Mouse (Mus musculus) gastrocnemius, adult 8-10 months (tissue): ENCODE measurements around the gene Kdm7a. TPM values are rescaled to one million over a fixed set of nuclear protein-coding genes. Genes with fewer than 3 reads are reported as not detected.

Source experiments
- DNase-seq, 2 experiments: peaks; one replicate each; pipeline ENCODE4 v3.0.0; 2022; ENCODE audit warnings: low spot score in 2 of 2
- total RNA-seq, 4 experiments: library from RNA; stranded (reverse); gene quantifications; 2 replicates each; pipeline ENCODE4 v1.2.4; 2022

Gene Kdm7a
- total RNA-seq, 4 experiments from 2014 or later: 26.3 to 34.3 (median 28.9) TPM

DNA sequence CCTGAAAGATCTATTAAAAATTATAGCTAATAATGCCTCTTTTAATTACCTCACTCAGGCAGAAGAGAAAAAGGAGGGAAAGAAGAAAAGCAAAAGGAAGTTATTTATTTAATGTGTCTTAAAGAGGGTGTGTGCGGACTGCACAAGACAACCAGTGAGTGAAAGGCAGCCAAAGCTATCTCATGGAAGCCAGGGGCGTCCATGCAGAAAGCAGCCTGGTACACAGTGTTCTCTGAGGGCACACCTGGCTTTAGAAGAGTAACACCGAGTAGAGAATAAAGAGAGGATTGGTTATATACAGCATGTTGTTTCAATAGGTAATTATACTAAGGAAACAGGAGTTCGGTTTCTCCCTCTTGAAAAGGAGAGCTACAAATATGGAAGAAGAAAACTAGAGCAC lies 1.6 kb upstream of the Kdm7a start:
- no peak for DNase-seq

DNA sequence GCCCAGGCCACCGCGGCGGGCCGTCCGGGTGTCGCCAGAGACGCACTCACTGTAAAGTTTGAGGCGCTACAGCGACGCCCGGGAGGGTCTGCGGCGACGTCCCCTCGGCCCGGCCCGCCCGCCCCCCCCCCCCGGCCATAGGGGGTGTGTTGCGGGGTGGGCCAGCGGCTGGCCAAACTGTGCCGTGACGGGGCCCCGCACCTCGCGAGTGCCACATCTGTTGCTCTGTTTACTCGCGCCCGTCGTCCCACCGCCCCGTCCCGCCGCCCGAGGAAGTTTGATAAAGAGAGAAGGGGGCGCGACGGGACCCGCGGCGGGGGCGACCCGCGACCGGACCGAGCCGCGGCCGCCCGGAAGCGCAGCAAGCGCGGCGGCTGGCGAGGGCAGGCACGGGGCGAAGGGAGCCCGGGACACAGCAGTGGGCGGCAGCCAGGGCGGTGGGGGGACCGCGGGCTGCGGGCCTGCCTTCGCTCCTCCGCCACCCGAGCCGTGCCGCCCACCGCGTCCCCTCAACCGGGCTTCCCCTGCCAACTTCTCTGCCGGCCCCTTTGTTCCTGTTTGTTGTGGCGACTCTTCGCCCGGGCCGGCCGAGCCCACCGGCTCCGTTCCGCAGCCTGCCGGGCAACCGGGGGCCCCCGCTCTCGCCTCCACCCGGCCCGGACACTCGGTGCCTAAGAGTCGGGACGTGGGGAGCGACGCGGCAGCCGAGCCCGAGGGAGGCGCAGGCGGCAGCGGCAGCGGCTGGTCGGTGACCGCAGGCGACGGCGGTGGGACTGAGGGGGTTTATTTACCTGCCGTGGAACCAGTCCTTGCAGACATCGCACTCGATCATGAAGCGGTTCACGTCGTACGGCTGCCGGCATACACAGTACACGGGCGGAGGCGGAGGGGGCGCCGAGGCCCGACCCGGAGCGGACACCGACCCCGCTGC lies 674 bp downstream of the Kdm7a start:
- DNase-seq: no peak

DNA sequence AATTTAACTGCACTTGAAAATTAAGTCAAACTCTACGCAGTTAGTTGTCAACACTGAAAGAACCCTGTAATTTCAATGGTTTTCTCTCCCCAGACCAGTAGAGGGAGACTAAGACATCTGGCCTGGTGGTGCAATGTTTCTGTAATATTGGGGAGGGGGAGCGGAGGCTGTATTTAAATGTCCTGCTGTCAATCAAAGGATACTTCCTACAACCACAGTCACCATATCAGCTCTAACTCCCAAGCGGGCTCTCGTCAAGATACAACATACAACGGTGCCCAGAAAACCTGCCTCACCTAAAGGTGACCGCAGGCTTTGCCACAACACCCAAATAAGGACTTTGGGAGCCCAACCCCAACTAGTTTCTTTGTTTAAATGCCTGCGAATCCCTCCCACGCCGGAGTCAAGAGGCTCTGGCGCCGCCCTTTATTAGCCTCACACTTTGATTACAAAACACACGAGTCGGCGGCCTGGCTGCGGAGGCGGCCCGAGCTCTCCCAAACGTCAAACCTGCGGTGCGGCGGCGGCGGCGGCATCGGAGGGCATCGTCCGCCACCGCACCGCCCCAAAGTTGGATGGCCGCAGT lies 1.4 kb downstream of the Kdm7a start:
- peak; percentile 48 to 55 for DNase-seq

DNA sequence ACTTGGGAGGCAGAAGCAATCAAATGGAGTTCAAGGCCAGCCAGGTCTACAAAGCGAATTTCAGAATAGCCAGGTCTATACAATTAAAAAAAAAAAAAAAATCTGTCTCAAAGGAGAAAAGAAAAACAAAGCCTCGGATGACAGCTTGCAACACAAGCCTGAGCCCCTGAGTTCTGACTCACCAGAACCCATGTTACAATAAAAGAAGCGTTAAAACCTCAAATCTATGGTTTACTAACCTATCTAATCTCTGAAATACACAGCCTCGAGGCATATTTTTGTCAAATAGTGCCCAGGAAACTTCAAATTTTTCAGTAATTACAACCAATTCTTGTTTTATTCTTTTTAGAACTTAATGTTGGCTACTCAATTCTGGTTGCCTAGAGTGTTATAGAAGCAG lies 2.1 kb downstream of the Kdm7a start:
- DNase-seq: no peak

DNA sequence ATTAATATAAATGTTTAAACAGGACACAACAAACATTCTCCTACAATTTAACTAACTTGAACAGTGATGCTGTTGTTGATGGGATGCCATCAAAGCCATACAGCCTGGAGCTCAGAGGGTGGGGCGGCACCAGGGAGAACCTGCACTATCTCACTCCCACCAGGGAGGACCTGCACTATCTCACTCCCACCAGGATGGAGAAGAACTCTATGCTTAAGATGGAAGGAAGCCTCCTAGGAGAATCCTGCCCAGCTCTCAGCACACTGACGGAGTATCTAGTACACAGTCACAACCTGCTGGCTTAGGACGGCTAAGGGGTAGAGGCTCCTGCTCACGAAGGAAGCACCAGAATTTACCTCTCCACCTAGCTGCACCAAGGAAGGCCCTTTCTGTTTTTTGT lies 3.4 kb downstream of the Kdm7a start:
- no peak for DNase-seq

DNA sequence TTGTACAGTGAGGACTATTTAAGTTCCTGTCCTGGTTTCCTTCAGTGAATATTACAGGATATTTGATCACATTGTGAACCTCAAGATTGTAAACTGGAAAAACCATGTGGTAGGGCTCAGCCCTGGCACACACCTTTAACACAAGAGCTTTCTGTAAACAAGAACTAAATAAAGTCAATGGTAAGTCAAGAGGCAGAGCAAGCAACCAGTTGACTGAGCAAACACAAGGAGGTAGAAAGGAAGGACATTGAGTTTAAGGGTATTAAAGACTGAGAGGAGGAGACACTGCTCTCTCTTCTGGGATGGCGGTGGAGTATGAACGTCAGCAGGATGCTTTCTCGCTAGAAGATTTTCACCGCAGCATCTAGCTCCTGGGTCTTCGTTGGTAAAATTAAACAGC lies 13.6 kb downstream of the Kdm7a start:
- DNase-seq: no peak

DNA sequence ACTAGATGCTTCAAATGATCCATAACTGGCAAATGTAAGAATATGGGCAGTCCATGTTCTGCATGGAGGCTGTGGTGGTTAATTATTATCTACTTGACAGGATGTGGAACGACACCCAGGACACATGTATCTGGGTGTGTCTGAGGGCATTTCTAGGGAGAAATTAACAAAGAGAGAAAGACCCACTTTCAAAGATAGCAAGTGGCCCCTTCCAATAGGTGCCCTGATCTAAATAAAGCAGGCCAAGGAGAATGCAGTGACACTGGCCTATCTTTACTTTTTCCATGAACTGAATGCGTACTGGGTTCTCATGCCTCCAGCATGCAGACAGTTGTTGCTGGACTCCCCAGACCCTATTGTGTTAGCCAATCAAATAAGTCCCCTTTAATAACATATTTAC lies 15.1 kb downstream of the Kdm7a start:
- no peak for DNase-seq

DNA sequence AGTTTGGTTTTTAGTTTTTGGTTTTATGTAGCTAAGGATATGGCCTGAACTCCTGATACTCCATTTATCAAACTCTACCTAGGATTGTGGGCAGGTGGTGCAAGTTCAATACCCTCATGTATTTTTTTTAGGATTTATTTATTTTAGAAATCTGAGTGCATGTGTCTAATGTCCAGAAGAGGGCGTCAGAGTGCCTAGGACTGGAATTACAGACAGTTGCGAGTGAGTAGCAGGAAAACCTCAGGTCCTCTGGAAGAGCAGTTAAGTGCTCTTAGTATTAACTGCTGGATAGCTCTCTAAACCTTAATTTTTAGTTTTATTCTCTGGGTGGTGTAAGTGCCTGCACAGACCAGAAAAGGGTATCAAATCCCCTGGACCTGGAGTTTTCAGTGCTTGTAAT lies 19.4 kb downstream of the Kdm7a start:
- DNase-seq: no peak

DNA sequence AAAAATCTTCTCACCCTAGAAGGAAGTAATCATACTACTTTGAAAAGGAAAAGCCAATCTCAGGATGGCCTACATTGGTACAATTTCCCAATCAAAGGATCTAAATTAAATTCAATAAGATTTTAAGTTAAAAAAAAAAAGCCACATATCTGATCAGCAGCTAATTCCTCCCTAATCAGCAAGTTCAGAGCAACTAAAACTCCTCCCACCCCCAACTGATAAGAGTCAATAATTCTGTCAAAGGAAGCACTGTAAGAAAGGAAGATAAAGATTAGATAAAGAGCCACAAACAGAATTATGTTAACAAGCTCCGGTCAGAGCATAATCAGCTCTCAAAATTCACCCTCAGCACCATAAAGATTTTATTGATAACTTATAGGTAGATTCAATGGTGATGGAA lies 37.5 kb downstream of the Kdm7a start:
- no peak for DNase-seq

DNA sequence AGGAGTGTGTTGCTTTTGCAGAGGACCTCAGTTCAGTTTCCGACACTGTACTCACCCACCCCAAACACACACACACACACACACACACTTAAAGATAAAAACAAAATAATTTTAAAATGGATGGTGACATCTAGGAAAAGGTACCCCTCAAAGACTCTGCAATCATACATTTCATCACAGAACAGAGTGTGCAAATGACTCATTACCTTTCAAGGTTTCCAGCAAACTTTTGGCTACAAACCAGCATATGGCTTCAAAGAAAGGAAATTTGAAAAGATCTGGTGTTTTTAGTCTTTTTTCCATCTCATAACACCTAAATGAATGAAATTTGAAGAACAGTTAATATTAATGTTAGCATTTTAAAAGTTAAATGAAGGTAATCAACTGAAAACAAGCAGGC lies 41.7 kb downstream of the Kdm7a start:
- no peak for DNase-seq

DNA sequence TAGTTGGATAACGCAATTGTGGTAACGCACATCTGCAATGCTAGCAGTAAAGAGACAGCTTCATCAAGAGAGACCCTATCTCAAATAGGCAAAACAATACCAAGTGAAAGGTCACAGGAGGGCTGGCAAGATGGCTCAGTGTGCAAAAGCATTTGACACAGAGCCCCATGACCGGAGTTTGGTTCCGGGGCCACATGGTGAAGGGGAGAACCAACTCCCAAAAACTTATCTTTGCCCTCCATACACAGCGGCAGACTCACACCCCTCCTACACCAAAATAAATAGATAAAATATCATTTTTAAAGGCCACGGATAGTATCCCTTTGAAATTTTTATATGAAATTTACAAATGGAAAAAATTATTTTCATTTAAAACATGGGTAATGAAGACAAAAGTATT lies 44.6 kb downstream of the Kdm7a start:
- DNase-seq: no peak

DNA sequence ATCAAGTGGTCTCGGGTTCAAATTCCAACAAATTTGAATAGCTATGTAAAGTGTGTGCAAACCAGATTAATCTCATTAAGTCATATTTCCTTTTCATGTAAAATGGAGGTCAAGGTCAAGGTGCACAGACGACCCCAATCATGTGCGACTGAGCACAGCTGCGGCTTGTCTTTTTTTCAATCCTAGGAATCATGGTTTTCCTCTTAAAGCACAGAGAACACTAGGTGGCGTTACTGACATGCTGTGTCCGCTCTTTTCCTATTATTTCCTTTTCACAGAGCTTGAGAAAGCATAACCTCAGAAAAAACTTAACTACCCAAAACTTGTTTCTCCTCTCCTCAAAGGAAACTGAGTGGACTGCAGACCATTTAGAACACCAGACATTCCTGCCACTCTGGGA lies 60.5 kb downstream of the Kdm7a start:
- no peak for DNase-seq

DNA sequence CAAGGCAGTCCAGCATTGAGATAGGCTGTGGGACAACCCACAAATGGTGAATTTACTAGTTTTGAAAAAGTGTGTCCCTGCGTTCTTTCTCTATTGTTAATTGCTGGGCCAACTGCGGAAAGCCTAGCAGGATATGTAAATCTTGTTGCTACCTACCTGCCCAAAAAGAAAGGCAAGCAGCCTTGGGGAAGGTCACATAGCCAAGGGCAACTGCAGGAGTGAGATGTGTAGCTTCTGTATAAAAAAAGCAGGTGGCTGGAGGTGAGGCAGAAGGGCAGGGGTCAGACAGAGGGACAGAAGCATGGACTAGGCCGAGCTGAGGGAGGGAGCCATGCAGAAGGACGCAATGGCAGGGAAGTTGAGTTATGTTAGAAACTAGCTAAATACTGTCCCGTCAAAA lies 74.0 kb downstream of the Kdm7a start:
- DNase-seq: no peak

DNA sequence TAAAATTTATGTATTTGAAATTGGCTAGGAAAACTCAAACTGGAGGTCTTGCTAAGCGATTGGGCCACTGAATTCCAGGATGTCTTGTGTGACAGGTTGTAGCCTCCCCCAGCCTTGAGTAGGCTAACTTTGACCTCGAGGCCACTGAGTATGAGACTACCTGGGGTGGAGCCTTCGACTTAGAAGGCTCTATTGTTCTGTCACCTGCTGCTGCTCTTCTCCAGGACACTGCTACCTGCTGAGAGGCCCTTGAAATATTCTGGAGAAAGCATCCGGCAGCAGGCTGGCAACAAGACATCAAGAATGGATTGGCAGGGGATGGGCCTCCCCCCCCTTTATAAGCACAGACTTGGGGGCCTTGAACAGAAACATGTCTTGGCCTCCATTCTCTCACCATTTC lies 75.1 kb downstream of the Kdm7a start:
- no peak for DNase-seq

DNA sequence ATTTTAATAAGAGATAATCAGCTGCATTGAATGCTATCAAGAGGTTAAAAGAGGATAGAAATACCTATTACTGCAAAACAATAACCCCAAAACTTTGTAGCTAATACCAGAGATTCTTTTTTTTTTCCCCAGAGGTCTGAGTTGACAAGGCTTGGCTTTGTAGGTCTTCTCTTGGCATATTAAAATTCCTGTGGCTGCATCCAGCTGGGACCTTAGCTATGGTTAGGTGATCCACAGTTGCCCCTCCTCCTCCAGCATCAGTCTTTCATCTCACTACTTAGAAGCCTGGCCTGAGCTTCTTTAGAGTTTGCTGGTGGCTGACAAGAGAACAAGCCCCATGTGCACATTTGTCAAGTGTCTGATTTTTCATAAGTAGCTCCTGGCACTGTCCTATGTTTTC lies 81.9 kb downstream of the Kdm7a start:
- DNase-seq: no peak

DNA sequence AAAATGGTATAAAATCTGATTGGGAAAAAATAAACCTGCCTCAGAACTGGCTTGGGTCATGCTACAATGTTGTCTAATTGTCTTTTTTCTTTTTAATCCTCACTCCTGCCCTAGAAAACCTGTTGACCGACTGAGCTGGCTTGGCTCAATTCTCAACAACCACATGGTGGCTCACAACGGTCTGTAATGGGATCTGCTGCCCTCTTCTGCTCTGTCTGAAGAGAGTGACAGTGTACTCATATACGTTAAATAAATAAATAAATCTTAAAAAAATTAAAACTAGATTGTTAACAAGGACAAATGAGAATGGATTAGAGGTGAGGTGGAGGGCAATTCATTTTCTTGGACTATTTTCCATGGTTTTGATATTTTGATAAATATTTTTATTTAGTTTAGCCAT lies 85.9 kb downstream of the Kdm7a start:
- DNase-seq: no peak

DNA sequence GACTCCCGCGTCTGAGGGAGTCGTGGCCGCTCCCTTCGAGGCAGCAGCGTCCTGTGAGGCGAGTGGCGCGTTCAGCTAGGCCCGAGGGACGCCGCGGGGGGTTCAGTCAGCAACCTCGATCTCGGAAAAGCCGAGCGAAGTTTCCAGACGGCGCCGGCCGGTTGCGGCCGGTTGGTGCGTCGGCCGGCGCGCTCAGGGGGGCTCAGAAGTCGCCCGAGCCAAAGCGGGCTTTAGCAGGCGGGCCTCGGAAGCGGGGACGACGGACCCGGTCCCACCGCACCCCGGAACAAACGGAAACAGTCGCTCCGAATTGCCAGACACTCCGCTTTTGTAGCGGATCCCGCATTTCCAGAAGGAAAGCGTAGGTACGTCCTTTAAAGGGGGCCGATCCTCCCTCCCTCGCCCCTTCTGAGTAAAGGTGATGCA lies 88.1 kb downstream of the Kdm7a start:
- peak in 1 of 2 experiments; percentile 3 for DNase-seq

DNA sequence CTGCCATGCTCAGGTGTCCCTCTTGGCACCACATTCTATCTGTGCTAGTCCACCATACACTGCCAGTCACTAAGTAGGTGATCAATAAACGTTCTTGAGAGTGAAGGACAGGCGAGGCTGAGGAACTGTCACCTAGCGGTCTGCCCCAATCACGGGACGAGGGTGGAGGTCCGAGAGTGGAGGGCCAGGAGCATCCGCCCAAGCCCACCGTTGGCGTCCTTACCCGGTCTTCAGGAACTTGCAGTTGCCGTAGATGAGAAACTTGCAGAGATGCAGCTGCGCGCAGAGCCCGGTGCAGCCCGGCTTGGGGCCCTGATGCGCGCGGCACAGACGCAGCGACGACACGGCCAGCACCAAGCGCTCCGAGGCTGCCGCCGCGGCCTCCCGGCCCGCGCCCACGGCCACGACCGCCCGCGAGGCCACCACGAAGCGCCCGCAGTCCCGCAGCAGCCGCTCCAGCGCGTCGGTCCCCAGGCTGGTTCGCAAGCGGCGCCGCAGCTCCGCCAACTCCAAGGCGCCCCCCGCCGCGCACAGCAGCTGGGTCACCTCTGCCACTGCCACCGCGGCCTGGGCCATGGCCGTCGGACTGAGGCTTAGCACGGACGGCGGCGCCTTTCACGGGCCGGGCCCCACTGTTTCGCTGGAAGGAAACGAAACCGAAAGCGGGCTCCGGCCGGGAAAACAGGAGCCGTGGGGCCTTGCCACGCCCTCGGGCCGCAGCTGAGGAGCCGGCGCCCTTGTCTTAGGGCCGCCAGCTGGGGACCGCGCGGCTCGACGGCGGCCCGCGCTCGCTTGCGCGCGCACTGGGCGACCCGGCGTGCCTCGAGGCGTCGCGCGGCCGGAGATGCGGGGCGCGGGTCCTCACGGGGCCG lies 88.8 kb downstream of the Kdm7a start, which contains the start of gene Parp12:
TSS of gene Parp12 (minus strand) at position 766 of the 872 bp plus-strand sequence.
- DNase-seq: peak; percentile 60 to 72

DNA sequence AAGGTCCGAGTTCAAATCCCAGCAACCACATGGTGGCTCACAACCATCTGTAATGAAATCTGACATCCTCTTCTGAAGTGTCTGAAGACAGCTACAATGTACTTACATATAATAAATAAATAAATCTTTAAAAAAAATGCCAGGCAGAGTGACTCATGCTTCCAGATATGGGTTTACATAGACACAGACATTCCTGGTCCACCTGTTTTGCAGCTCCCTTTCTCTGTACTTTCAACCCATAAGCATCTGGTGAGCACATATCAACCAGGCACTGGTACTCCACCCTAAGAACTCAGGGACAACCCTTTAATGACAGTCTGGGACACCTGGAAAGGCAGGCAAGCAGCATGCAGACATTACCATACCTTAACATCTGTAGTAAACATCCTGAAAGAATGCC lies 91.2 kb downstream of the Kdm7a start:
- no peak for DNase-seq

DNA sequence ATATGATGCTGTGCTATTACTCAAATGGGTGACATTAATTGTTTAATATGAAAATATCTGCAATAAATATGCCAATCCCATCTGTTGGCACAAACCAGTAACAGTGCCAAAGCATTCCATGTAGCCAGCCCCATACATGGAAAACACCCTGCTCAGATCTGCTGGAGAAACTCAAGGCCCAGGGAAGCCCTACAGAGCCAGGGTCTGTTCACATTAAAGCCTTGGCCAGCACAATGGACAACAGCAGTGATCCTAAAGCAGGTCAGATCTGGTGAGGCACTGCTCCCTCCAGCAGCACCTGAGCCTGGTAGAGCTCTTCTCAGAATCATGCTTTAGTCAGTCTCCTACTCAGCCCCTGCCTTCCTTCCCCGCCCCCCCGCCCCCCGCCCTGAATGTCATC lies 93.4 kb downstream of the Kdm7a start:
- DNase-seq: no peak

DNA sequence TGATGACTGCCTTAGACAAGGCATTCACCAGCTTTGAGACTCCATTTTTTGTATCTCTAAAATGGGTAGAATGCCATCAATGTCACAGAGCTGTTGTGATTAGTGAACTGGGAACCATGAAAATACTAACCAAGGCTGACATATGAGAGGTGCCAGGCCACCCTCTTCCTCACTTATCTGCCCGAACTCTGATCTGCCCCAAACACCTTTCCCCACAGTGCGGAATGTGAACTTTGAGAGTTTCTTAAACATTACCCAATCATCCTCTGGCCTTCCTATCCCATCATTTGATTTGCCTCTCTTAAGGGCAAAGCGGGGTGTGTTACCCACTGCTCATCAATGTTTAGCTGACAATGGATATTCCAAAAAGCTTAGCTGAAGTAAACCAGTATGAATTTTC lies 93.9 kb downstream of the Kdm7a start:
- DNase-seq: no peak

DNA sequence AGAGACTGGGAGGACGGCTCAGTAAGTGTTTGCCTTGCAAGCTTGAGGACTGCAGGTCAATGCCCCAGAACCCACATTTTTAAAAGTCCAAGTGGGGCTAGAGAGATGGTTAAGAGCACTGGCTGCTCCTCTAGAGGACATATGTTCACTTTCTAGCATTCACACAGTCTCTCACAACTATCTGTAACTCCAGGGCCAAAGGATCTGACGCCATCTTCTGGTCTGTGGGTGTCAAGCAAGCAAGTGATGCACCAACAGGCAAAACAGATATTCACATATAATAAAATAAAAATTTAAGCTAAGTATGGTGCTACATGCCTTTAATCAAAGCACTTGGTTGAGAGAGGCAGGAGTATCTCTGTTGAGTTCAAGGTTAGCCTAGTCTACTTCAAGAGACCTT lies 99.8 kb downstream of the Kdm7a start:
- DNase-seq: no peak
